Mouse (Mus musculus) heart, adult 9 months (tissue): Measurements from ENCODE around the gene St6galnac6.

Source experiments
- DNase-seq, 2 experiments: peaks; one replicate each; pipeline ENCODE4 v3.0.0; 2022; ENCODE audit warnings: low spot score in 2 of 2

The St6galnac6 gene

DNA sequence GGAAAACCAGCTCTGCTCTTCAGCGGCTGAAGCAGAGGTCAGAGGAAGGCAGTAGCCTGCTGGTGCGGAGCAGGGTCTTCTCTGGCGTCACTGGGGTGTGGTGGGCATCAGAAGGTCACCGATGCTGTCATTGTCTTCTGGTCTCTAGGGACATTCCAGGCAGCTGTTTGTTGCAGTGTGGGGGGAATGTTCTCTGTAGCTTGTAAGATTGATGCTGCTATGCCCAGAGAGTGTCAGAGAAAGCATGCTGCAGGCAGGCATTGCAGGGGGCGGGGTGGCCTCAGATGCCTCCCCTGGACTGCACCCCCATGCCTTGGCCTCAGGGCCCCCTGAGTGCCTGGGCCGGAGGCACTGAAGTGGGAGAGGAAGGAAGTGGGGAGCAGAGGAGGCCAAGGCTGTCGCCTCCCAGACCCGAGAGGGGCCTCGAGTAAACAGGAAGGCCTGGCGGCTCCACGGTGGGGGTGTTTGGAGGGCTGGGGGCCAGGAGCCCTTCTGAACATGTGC, 38.3 kb downstream of the St6galnac6 start:
- peak; percentile 79 to 88 for DNase-seq

- no peak for DNase-seq
Measured at GRCm38 (mm10) chr2:32639632-32640031, 40.1 kb downstream of the St6galnac6 start.

DNA sequence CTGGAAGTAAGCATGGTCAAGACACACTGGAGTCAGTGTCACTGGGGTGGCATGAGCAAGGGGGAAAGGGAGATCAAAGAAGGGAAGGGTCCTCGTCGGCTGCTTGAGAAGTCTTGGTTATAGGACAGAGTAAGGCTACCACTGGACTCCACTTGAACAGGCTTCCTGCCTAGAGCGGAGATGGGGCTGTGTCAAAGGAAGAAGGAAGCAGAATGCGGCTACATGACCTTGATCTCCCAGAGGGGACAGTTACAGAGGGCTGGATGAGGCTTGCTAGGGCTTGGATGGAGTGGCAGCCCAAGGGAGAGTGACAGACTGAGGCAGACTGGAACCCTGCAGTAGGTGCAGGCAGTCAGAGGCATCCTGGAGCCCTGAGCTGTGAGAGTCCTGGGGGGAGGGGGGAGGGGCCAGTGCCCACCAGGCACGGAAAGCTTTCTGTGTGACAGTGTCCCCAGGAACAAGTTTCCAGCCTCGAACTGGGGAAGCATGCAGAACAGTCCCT, 41.1 kb downstream of the St6galnac6 start:
- DNase-seq: peak in 1 of 2 experiments; percentile 30

GRCm38 (mm10) chr2:32641810-32642209, 42.3 kb downstream of the St6galnac6 start:
- no peak for DNase-seq

DNA sequence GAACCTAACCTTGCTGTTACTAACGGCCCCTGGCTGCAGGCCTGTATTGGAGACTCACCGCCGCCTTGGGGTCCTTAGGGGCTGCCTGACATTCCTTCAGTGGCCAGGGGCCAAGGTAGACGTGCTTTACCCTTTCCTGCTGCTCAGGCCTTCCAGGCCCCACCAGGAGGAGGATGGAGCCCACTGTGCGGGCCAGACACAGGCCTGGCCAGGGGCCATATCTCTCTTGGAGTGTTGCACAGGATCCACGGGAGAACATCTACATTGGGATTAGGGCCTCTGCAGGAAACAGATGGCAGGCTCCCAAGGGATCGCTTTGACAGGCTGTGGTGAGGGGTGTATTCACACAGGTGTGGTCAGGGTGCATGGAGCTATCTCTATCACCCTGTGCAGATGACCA, 43.3 kb downstream of the St6galnac6 start:
- DNase-seq: peak; percentile 76 to 85

DNA sequence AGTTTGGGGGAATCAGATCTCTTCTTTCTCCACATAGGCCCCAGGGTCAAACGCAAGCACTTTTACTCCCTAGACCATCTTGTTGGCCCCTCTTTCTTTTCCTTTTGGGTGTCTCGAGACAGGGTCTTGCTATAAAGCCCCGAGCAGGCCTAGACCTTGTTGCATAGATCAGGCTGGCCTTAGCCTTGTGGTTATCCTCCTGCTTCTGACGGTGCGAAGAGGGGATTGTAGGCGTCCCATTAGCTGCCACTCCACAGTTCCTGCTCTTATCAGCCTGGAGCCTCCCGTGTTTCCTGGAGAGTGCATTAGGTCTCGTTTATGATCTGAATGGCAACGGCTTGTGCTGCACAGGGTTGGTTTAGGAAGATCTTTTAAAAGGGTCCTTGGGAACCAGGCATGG, 44.6 kb downstream of the St6galnac6 start:
- DNase-seq: no peak

- no peak for DNase-seq
Measured at GRCm38 (mm10) chr2:32644799-32645475, 45.4 kb downstream of the St6galnac6 start.

DNA sequence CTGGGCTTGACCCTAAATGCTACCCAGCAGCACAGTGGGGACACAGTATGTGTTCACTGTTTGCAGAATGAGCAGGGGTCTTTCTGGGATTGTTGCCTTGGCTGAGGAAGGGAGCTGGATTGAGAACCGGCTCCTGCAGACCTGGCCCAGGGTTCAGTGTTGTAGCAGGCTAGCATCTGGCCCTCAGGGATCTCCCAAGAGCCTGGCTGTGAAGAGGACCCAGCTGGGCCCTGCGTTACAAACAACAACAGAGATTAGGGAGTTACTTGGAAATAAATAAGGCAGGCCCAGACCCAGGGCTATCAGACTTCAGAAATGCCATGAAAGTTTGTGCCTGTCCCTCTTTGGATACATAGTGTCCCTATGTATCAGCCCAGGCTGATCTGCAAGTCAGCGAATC, 46.1 kb downstream of the St6galnac6 start:
- DNase-seq: no peak

DNA sequence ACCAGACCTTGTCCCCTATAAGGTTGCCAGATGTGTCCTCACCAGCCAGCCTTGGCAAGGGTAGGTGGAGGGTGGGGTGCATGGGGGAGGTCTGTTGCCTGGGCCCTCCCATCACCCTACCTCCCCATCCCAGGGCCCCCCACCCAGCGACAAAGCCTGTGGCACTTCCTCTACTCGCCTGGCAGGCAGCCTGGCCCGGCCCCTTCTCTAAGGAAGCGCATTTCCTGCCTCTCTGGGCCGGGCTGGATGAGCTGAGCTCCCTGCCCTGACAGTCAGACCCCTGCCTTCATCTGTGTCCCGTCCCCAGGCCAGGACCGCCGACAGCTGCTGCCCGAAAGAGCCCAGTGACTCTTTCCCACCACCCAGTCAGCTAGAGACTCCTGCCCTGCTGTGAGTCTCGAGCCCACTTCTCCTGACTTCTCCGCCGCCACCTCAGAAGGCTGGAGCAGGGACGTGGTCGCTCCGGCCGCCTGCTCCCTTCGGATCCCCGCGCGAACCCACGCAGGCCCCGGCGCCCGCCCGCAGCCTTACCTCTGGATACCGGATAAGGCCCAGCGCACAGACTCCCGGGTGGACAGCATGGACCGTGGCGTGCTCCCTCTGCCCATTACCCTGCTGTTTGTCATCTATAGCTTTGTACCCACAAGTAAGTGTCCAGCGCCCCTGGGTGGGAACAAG, 47.0 kb downstream of the St6galnac6 start, which contains the start of gene Eng:
Eng (plus strand) TSS at position 217 of the 678 bp plus-strand sequence.
- DNase-seq: peak; percentile 90 to 93

DNA sequence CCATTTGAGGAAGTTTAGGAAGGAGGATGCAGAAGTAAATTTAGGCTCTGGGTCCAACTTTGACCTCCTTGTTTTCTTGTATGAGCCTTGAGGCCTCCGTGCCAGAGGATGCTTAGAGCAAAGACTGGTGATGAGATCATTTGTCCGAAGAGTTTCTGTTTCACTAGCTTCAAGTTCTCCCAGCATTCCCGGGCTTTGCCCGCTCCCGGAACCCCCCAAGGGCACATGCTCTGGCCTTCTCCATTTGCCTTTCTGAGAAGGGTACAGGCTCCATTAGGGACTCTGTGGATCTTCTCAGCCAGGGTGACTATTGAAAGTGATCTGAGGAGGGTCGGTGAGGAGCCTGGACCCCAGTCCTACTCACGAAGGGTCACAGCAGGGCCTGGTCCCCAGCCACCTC, 47.9 kb downstream of the St6galnac6 start:
- no peak for DNase-seq

GRCm38 (mm10) chr2:32653764-32654163, 54.3 kb downstream of the St6galnac6 start:
- no peak for DNase-seq

- peak in 1 of 2 experiments; percentile 62 for DNase-seq
Measured at GRCm38 (mm10) chr2:32654743-32655393, 55.4 kb downstream of the St6galnac6 start.

DNA sequence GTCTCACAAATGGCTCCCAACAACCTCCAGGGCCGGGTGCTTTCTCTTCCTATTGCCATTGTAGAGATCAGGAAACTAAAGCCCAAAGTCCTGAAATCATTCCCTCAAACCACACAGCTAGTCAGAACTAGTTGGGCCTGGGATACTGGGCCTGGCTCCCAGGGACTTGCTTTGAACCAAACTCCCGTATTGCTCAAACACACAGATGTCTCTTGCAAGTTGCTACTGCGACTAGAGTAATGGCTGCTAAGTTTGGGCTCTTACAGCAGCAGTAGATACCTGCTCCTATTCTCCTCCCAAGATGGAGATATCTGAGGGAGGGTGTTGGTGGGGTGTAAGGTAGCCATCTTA, 55.9 kb downstream of the St6galnac6 start:
- no peak for DNase-seq

DNA sequence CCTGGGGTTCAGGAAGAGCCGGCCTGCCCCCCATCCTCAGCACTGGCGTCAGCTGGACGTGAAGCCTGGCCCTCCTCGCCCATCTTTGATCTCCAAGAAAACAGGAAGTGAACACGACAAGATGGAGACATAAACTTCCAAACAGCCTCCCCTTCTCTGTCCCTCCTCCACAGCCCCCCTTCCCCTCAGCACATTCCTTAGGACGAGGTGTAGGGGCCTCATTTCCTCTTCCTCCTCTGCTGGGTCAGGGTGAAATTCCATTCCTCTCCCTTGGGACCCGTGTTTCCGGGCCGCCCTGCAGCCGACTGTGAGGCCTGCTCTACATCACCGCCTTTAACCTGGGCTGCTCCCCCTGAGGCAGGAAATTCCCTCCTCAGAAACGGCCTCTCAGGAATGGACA, 56.3 kb downstream of the St6galnac6 start:
- peak; percentile 86 to 92 for DNase-seq

GRCm38 (mm10) chr2:32658873-32659272, 59.4 kb downstream of the St6galnac6 start:
- DNase-seq: no peak

- peak; percentile 69 to 76 for DNase-seq
Measured at GRCm38 (mm10) chr2:32661509-32662107, 62.1 kb downstream of the St6galnac6 start.

- DNase-seq: no peak
Measured at GRCm38 (mm10) chr2:32662291-32662690, 62.8 kb downstream of the St6galnac6 start.

DNA sequence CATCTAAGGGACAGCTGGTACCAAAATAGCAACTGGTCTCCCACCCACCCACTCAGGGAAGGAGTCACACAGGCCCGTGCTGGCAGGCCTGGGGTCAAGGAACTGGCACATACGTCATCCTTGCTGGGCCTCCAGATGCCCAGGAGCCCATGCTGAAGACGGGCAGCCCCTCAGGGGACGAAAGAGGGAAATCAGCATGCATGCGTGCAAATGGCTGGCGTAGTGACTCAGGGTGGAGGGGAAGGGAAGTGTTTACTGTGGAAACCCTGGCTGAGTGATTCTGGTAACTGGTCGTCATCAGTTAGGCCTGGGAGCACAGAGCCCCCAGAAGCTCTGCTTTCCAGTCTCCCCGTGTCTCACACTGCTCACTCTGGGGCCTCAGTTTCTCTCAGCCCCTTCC, 65.8 kb downstream of the St6galnac6 start:
- no peak for DNase-seq

- DNase-seq: no peak
Measured at GRCm38 (mm10) chr2:32665853-32666252, 66.3 kb downstream of the St6galnac6 start.

DNA sequence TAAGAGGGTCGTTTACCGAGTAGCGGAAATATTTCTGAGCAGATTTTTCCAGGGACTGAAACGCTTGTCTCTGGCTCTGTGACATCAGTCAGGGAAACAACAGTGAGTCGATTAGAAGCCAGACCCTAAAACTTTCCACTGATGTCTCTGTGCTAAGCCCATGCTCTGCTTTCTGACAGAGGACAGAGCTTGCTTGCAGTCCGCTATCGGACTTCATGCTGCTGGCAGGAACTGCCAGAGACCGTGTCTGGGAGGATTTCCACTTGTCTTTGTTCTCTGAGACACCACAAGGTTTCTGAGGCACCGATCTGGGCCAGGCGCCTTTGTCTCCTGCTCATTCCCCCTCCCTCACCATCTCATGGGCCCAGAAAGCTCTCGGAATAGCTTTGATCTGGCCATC, 68.3 kb downstream of the St6galnac6 start:
- DNase-seq: no peak

GRCm38 (mm10) chr2:32668176-32668575, 68.7 kb downstream of the St6galnac6 start:
- DNase-seq: no peak

GRCm38 (mm10) chr2:32669876-32670275, 70.4 kb downstream of the St6galnac6 start:
- DNase-seq: no peak
